Mouse (Mus musculus) hindbrain, embryonic 15.5 days (tissue): ENCODE measurements around the gene Neu1. TPM values are rescaled to one million over a fixed set of nuclear protein-coding genes. Genes with fewer than 3 reads are reported as not detected.
"Not testable (repeated sequence)": the region's sequence is repeated elsewhere in the genome, so short reads cannot be mapped to it uniquely, and the experiment has no call there.

Experiments
- ATAC-seq: fragments of 200-750 bp; cut with Nextera tagmentation; 2 replicates; pipeline ENCODE4 v1.8.0; 2017; ENCODE audit warnings: low read depth, moderate number of reproducible peaks, moderate TSS enrichment; ENCODE audit not compliant: low FRiP score
- H3K27ac ChIP-seq: fragments of 300-500 bp; sonication (generic); replicated peaks from 2 replicates; pipeline ENCODE4 v1.5.1; 2015; ENCODE audit warnings: mild to moderate bottlenecking, inconsistent platforms
- H3K27me3 ChIP-seq: fragments of 300-500 bp; sonication (generic); 2 replicates; pipeline ENCODE4 v1.6.1; 2015; ENCODE audit warnings: control low read depth, inconsistent platforms
- H3K36me3 ChIP-seq: fragments of 300-500 bp; sonication (generic); 2 replicates; pipeline ENCODE4 v1.6.1; 2015; ENCODE audit warnings: control low read depth, inconsistent platforms
- H3K4me1 ChIP-seq: fragments of 300-500 bp; sonication (generic); replicated peaks from 2 replicates; pipeline ENCODE4 v1.6.1; 2015; ENCODE audit warnings: control low read depth, inconsistent platforms
- H3K4me2 ChIP-seq: fragments of 300-500 bp; sonication (generic); 2 replicates; pipeline ENCODE4 v1.6.1; 2015; ENCODE audit warnings: moderate library complexity, mild to moderate bottlenecking, inconsistent platforms
- H3K4me3 ChIP-seq: fragments of 300-500 bp; sonication (generic); 2 replicates; pipeline ENCODE4 v1.5.1; 2015; ENCODE audit warnings: mild to moderate bottlenecking, inconsistent platforms
- H3K9ac ChIP-seq: fragments of 300-500 bp; sonication (generic); 2 replicates; pipeline ENCODE4 v1.6.1; 2015; ENCODE audit warnings: inconsistent platforms
- H3K9me3 ChIP-seq: fragments of 300-500 bp; sonication (generic); 2 replicates; pipeline ENCODE4 v1.6.1; 2016; ENCODE audit warnings: control low read depth, inconsistent platforms
- WGBS: fragments of 180-500 bp; shearing (Covaris S2); methylation state at CpG from one replicate; pipeline ENCODE4 v1.1.7; 2015; 5-methylcytosine and 5-hydroxymethylcytosine counted together
- polyA plus RNA-seq: library from polyadenylated mRNA; unstranded; fragments of >200 nt; fragmentation: Nextera tagmentation; extraction: Ambion mirVana; gene quantifications from 2 replicates; pipeline ENCODE4 v1.2.1, GENCODE M21; 2015

Neu1 gene
- polyA plus RNA-seq, 1 experiment from 2014 or later = 38.3 TPM

DNA sequence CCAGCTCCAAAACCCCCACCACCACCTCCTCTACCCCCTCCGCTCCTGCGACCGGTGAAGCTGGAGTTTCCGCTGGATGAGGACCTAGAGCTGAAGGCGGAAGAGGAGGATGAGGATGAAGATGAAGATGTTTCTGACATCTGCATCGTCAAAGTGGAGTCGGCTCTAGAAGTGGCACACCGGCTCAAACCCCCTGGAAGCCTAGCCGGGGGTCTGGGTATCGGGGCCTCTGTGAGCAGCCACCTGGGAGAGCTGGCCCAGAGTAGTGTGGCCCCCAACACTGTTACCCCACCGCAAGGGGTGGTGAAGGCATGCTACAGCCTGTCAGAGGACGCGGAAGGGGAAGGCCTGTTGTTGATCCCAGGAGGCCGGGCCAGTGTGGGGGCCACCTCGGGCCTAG, 35.3 kb upstream of the Neu1 start:
- Histone ChIP-seq H3K36me3 (no peaks in the 10 kb centered on the region; the same call in 1 of the 2 replicates), H3K4me2 (peak overlapping the region; percentile 96), H3K27me3 (no peaks in the 10 kb centered on the region), H3K27ac (peak overlapping the region; percentile 91), H3K4me1 (peaks cover 47% of the 10 kb centered on the region), H3K9ac (peak overlapping the region; percentile 81), H3K4me3 (peak overlapping the region; percentile 74), H3K9me3 (no peaks in the 10 kb centered on the region)
- ATAC-seq = no peak
- 90% methylated on average over 15 of the region's 15 CpGs for WGBS

DNA sequence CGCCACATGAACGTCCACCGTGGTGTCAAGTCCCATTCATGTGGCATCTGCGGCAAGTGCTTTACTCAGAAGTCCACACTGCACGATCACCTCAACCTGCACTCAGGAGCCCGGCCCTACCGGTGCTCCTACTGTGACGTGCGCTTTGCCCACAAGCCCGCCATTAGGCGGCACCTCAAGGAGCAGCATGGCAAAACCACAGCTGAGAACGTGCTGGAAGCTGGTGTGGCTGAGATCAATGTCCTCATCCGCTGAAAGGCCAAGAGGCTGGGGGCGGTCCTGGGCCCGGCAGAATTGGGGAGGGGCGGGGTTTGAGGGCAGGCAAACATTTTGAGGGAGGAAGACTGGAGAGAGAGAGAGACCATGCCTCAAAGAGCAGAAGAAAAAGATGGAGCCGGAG, 34.7 kb upstream of the Neu1 start:
- ATAC-seq = no peak
- no peaks in the 10 kb centered on the region for H3K9me3 ChIP-seq
- H3K4me2 ChIP-seq = peak overlapping the region; percentile 96
- peak overlapping the region; percentile 74; the same call in 1 of the 2 replicates for H3K4me3 ChIP-seq
- H3K9ac ChIP-seq = no peak overlapping the region
- H3K27ac ChIP-seq = no peak overlapping the region
- peaks cover 54% of the 10 kb centered on the region for H3K4me1 ChIP-seq
- H3K36me3 ChIP-seq = peaks cover 4% of the 10 kb centered on the region
- WGBS = 87% methylated on average over 17 of the region's 17 CpGs
- H3K27me3 ChIP-seq = no peaks in the 10 kb centered on the region

DNA sequence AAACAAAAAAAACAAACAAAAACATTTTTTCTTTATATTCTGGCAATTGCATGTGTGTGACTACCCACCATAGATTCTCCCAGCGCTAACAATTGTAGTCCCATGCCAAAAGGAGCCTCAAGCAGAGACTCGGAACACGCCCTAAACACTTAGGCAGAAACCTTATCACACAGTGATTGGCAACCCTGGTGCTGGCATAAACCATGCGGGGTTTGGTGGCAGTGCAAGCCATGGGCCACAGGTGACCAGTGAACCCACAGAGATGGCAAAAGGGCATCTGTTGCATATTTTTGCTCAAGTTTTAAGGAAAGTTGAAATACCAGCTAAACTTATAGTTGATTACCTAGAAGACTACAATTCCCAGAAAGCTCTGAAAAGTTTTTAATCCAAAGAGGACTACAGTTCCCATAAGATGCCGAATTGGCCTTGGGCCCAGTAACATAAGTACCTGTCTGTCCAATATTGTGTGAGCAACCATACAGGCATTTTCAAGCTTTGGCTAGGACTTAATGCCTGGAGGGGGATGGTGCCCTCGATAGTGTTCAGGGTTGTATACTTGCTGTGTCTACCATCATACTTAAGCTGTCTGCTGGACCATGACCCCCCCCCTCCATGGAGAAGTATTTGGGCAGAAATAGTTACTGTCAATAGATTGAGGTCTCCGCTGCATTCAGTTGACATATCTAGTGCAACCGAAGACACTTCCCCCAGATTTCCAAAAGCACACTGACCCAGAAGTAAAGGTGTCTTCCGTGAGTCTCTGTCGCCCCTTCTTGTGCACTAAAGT, 33.5 kb upstream of the Neu1 start:
- H3K9me3 ChIP-seq = no peaks in the 10 kb centered on the region
- H3K4me2 ChIP-seq = peak overlapping the region; percentile 96
- no peak for ATAC-seq
- H3K4me1 ChIP-seq = peaks cover 55% of the 10 kb centered on the region
- H3K36me3 ChIP-seq = peaks cover 14% of the 10 kb centered on the region
- peak overlapping the region; percentile 92 for H3K4me3 ChIP-seq
- H3K9ac ChIP-seq = peak overlapping the region; percentile 99
- H3K27me3 ChIP-seq = no peaks in the 10 kb centered on the region
- peak overlapping the region; percentile 98 for H3K27ac ChIP-seq
- WGBS = 21% methylated on average over 10 of the region's 10 CpGs

DNA sequence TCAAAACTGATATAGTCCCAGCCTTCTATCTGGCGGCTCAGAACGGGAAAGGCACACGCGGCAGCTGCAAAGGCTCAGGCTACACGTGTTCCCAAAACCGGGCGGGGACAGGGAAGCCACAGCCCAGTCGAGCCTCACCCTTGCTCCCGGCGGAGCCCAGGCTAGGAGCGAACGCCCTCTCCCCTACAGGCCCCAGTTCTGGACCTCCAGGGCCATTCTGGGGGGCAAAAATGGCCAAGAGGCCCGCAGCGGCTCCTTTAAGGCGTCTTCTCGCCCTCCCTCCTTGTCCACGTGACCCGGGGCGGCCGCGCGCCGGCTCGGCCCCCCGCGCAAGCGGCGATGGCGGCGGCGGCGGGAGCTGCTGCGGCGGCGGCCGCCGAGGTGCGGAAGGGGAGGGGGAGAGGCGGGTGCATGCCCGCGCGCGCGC, 32.9 kb upstream of the Neu1 start, which contains the start of the genes C2 and Ehmt2:
TSS of gene C2 (minus strand) at position 106 of the 427 bp plus-strand sequence.
TSS of gene Ehmt2 (plus strand) at position 310 of the 427 bp plus-strand sequence.
- ATAC-seq = peak; percentile 13
- Histone ChIP-seq H3K27me3 (no peaks in the 10 kb centered on the region), H3K27ac (peak within 1 kb of the TSS; percentile 98), H3K36me3 (peaks cover 20% of the 10 kb centered on the region), H3K4me3 (peak within 1 kb of the TSS; percentile 92), H3K4me2 (peak within 1 kb of the TSS; percentile 96), H3K9me3 (no peaks in the 10 kb centered on the region), H3K4me1 (peaks cover 55% of the 10 kb centered on the region), H3K9ac (peak within 1 kb of the TSS; percentile 99)
- under 1% methylated on average over 22 of the region's 44 CpGs for WGBS

DNA sequence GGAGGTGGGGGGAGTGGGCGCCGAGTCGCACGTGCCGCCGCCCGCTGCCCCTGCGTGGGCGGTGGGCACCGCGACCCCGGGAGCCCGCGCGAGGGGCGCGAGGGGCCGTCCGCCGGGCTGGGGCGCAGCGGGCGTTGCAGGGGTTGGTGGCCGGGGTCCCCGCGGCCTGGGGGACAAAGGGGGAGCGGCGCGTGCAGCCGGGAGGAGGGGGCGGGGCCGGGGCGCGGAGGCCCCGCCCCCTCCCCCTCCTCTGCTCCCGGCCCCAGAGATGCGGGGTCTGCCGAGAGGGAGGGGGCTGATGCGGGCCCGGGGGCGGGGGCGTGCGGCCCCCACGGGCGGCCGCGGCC, 32.4 kb upstream of the Neu1 start:
- peaks cover 25% of the 10 kb centered on the region for H3K36me3 ChIP-seq
- peak overlapping the region; percentile 98 for H3K27ac ChIP-seq
- H3K9me3 ChIP-seq = no peaks in the 10 kb centered on the region
- H3K4me2 ChIP-seq = peak overlapping the region; percentile 96
- 0% methylated on average over 28 of the region's 47 CpGs for WGBS
- H3K9ac ChIP-seq = peak overlapping the region; percentile 99
- H3K27me3 ChIP-seq = no peaks in the 10 kb centered on the region
- peak; percentile 1; the same call in 1 of the 2 replicates for ATAC-seq
- peak overlapping the region; percentile 92 for H3K4me3 ChIP-seq
- peaks cover 50% of the 10 kb centered on the region for H3K4me1 ChIP-seq

DNA sequence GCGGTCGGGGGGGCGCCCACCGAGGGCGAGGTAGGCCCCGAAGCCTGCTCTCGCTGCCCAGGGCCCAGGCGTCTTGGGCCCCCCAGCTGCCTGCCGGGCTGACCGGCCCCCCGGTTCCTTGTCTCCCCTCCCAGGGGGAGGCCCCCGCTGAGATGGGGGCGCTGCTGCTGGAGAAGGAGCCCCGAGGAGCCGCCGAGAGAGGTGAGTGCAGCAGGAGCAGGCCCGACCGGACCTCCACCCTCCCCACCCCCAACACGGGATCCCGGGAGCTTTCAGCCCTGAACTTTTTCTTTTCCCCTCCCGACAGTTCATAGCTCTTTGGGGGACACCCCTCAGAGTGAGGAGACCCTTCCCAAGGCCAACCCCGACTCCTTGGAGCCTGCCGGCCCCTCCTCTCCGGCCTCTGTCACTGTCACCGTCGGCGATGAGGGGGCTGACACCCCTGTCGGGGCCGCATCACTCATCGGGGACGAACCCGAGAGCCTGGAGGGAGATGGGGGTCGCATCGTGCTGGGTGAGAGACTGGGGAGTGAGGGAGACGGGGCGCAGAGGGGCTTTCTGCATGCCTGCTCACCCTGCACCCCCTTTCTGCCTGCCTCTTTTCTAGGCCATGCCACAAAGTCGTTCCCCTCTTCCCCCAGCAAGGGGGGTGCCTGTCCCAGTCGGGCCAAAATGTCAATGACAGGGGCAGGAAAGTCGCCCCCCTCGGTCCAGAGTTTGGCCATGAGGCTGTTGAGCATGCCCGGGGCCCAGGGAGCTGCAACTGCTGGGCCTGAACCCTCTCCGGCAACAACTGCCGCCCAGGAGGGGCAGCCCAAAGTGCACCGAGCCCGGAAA, 31.8 kb upstream of the Neu1 start:
- peaks cover 48% of the 10 kb centered on the region for H3K4me1 ChIP-seq
- peak; percentile 4; the same call in 1 of the 2 replicates for ATAC-seq
- H3K27ac ChIP-seq = peak overlapping the region; percentile 98
- H3K9ac ChIP-seq = peak overlapping the region; percentile 99
- H3K4me3 ChIP-seq = peak overlapping the region; percentile 92
- WGBS = 0% methylated on average over 33 of the region's 45 CpGs
- H3K4me2 ChIP-seq = peak overlapping the region; percentile 96
- no peaks in the 10 kb centered on the region for H3K27me3 ChIP-seq
- H3K36me3 ChIP-seq = peaks cover 30% of the 10 kb centered on the region
- no peaks in the 10 kb centered on the region for H3K9me3 ChIP-seq

DNA sequence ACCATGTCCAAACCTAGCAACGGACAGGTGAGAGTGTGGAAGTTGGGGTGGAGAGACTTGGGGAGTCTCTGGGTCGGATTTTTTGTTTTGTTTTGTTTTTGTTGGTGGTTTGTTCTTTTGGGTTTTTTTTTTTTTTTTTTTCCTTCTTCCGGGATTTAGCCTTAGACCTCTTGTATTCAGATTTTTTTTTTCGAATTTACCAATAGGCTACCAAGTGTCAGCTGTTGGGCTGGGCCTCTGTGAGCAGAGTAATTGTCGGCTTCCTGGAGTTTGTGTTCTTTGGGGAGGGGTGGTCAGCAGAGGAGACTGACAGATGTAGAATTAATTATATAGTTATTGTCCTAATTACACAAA, 31.2 kb upstream of the Neu1 start:
- no peaks in the 10 kb centered on the region for H3K9me3 ChIP-seq
- peak overlapping the region; percentile 98 for H3K27ac ChIP-seq
- H3K4me1 ChIP-seq = peaks cover 48% of the 10 kb centered on the region
- peak overlapping the region; percentile 99 for H3K9ac ChIP-seq
- H3K4me3 ChIP-seq = peak overlapping the region; percentile 92
- peak overlapping the region; percentile 96 for H3K4me2 ChIP-seq
- peaks cover 36% of the 10 kb centered on the region for H3K36me3 ChIP-seq
- WGBS = 2% methylated on average over 5 of the region's 5 CpGs
- no peak for ATAC-seq
- no peaks in the 10 kb centered on the region for H3K27me3 ChIP-seq

DNA sequence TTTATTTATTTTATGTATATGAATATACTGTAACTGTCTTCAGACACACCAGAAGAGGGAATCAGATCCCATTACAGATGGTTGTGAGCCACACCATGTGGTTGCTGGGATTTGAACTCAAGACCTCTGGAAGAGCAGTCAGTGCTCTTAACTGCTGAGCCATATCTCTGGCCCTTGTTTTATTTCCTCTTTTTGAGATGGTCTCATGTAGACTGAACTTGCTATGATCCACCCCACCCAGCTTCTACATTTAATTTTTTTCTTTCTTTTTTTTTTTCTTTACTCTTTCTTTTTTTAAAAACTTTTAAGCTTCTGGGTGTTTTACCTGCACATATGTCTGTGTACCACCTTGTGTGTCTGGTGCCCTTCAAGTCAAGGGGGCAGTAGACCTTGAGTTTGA, 30.2 kb upstream of the Neu1 start:
- Histone ChIP-seq H3K4me2 (peak overlapping the region; percentile 96), H3K4me3 (0 out of 2 replicates have a peak overlapping the region, but pooled peaks have one; percentile 92), H3K36me3 (peaks cover 44% of the 10 kb centered on the region), H3K4me1 (peaks cover 40% of the 10 kb centered on the region)
- ATAC-seq, H3K27ac ChIP-seq, H3K9ac ChIP-seq, H3K9me3 ChIP-seq, H3K27me3 ChIP-seq: not testable (repeated sequence)

DNA sequence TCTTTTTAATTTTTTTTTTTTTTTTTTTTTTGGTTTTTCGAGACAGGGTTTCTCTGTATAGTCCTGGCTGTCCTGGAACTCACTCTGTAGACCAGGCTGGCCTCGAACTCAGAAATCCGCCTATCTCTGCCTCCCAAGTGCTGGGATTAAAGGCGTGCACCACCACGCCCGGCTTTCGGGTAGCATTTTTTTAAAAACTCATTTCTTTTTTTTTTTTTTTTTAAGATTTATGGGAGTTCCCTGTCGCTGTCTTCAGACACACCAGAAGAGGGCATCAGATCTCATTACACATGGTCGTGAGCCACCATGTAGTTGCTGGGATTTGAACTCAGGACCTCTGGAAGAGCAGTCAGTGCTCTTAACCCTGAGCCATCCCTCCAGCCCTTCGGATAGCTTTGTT, 29.1 kb upstream of the Neu1 start:
- H3K36me3 ChIP-seq = peaks cover 55% of the 10 kb centered on the region
- WGBS = 94% methylated on average over 9 of the region's 10 CpGs
- ATAC-seq = not testable (repeated sequence)

DNA sequence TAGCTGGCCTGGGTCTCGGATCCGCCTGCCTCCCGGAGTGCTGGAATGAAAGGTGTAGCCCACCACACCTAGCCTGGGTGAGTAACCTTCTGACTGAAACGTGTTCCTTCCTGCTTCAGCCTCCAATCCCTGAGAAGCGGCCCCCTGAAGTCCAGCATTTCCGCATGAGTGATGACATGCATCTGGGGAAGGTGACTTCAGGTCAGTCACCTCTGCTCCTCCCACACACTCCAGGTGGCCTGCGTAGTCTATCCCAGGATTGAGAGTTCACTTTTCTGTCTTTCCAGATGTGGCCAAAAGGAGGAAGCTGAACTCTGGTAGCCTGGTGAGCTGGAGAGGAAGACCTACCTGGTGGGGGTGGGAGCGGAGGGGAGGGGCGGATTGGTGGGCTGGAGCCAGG, 28.2 kb upstream of the Neu1 start:
- H3K27me3 ChIP-seq = no peaks in the 10 kb centered on the region
- ATAC-seq = no peak
- 91% methylated on average over 9 of the region's 9 CpGs for WGBS
- no peak overlapping the region for H3K9ac ChIP-seq
- peaks cover 65% of the 10 kb centered on the region for H3K36me3 ChIP-seq
- H3K27ac ChIP-seq = no peak overlapping the region
- H3K4me3 ChIP-seq = no peak overlapping the region
- no peak overlapping the region for H3K4me2 ChIP-seq
- H3K4me1 ChIP-seq = peaks cover 20% of the 10 kb centered on the region
- no peaks in the 10 kb centered on the region for H3K9me3 ChIP-seq

More for the DNA sequence above, 29.1 kb upstream of the Neu1 start:
- H3K9me3 ChIP-seq, H3K27ac ChIP-seq, H3K9ac ChIP-seq, H3K4me3 ChIP-seq, H3K27me3 ChIP-seq, H3K4me2 ChIP-seq: not testable (repeated sequence)
- peaks cover 29% of the 10 kb centered on the region for H3K4me1 ChIP-seq

DNA sequence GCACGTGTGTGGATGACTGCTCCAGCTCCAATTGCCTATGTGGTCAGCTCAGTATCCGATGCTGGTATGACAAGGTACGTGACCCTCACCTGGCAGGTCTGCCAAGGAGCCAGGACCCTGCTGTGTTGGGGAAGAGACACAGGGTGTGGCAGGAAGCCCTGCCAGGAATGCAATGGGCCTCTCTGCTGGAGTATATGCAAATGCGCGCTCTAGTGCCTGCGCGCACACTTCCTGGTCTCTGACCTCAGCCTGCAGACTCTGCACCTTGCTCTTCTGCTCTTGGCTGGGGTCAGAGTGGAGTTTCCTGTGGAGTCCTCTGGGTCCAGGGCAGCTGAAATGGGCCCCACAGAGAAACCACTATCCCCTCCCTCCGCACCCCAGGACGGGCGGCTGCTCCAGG, 20.1 kb upstream of the Neu1 start:
- Histone ChIP-seq H3K4me1 (no peaks in the 10 kb centered on the region), H3K36me3 (peaks cover 79% of the 10 kb centered on the region)
- WGBS = 87% methylated on average over 10 of the region's 10 CpGs

DNA sequence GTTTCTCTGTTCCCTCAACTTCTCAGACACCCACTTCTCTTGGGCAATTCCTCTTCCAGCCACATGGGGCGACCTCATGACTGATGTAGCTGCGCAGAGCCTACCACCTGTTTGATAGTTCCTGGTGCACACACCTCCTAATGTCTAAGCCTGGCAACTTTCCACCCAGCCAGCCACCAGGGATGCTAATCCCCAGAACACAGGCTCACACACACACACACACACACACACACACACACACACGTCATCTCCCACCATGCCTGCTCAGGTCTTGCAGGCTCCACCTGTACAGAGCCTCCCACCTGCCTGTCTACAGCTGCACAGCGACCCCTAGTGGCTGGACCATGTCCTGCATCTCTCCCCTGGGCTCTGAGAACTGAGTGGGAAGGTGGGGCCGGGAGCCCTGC, 19.1 kb upstream of the Neu1 start:
- Histone ChIP-seq H3K4me1 (no peaks in the 10 kb centered on the region), H3K4me2 (no peak overlapping the region), H3K27me3 (no peaks in the 10 kb centered on the region), H3K36me3 (peaks cover 70% of the 10 kb centered on the region), H3K4me3 (no peak overlapping the region), H3K27ac (no peak overlapping the region), H3K9me3 (no peaks in the 10 kb centered on the region), H3K9ac (no peak overlapping the region)
- ATAC-seq = no peak
- 54% methylated on average over 5 of the region's 5 CpGs for WGBS

More for the DNA sequence above, 20.1 kb upstream of the Neu1 start:
- Histone ChIP-seq H3K27ac (no peak overlapping the region), H3K9ac (no peak overlapping the region), H3K4me3 (no peak overlapping the region), H3K9me3 (no peaks in the 10 kb centered on the region), H3K4me2 (no peak overlapping the region), H3K27me3 (no peaks in the 10 kb centered on the region)
- no peak for ATAC-seq
